Mouse (Mus musculus): ENCODE results near the gene Gm34653.
"Not testable (repeated sequence)": the region's sequence is repeated elsewhere in the genome, so short reads cannot be mapped to it uniquely, and the experiment has no call there.

The Gm34653 gene

GRCm38 (mm10) chr2:34832766-34833457 lies at the start of gene Gm34653:
Gene Gm34653, plus strand, starts transcription at chr2:34833007.
- DNase-seq = not testable (repeated sequence)

GRCm38 (mm10) chr2:34783064-34784020 lies 49.5 kb upstream of the Gm34653 start:
- no peak for DNase-seq

- DNase-seq = no peak
These were observed 48.7 kb upstream of the Gm34653 start for GRCm38 (mm10) chr2:34784085-34784484.

- DNase-seq = no peak
These were observed 42.5 kb upstream of the Gm34653 start for GRCm38 (mm10) chr2:34790282-34790681.

- DNase-seq = not testable (repeated sequence)
These were observed 40.3 kb upstream of the Gm34653 start for GRCm38 (mm10) chr2:34792543-34792942.

GRCm38 (mm10) chr2:34794511-34794910 lies 38.3 kb upstream of the Gm34653 start:
- DNase-seq = no peak

- DNase-seq = no peak
These were observed 37.4 kb upstream of the Gm34653 start for GRCm38 (mm10) chr2:34795426-34795825.

- DNase-seq = peak; percentile 78
These were observed 33.2 kb upstream of the Gm34653 start, which contains the start of gene Rabepk for GRCm38 (mm10) chr2:34799357-34800256. Gene Rabepk, minus strand, starts transcription at chr2:34799912.

- no peak for DNase-seq
These were observed 32.4 kb upstream of the Gm34653 start for GRCm38 (mm10) chr2:34800371-34800770.

GRCm38 (mm10) chr2:34801516-34802482 lies 31.0 kb upstream of the Gm34653 start:
- DNase-seq = peak; percentile 97

GRCm38 (mm10) chr2:34802565-34803245 lies 30.1 kb upstream of the Gm34653 start:
- DNase-seq = peak; percentile 43

- DNase-seq = no peak
These were observed 29.1 kb upstream of the Gm34653 start for GRCm38 (mm10) chr2:34803746-34804145.

GRCm38 (mm10) chr2:34804172-34804571 lies 28.6 kb upstream of the Gm34653 start:
- no peak for DNase-seq

- DNase-seq = no peak
These were observed 28.0 kb upstream of the Gm34653 start for GRCm38 (mm10) chr2:34804815-34805214.

GRCm38 (mm10) chr2:34805364-34805950 lies 27.4 kb upstream of the Gm34653 start:
- no peak for DNase-seq

- DNase-seq = no peak
These were observed 24.8 kb upstream of the Gm34653 start for GRCm38 (mm10) chr2:34808057-34808456.

GRCm38 (mm10) chr2:34809568-34809967 lies 23.2 kb upstream of the Gm34653 start:
- no peak for DNase-seq

- no peak for DNase-seq
These were observed 22.0 kb upstream of the Gm34653 start for GRCm38 (mm10) chr2:34810775-34811174.

GRCm38 (mm10) chr2:34812706-34813105 lies 20.1 kb upstream of the Gm34653 start:
- no peak for DNase-seq

GRCm38 (mm10) chr2:34815893-34816292 lies 16.9 kb upstream of the Gm34653 start:
- DNase-seq = not testable (repeated sequence)
